Mouse (Mus musculus) cerebellum, adult 2 months (tissue): ENCODE results near the gene Nars2.

Source experiments
- CTCF ChIP-seq: fragments of 200-500 bp; IDR thresholded peaks from 2 replicates; pipeline ENCODE4 v1.5.1; 2011; ENCODE audit warnings: low read depth, mild to moderate bottlenecking, control low read depth, low read length, moderate library complexity, borderline replicate concordance; ENCODE audit not compliant: insufficient read depth
- POLR2A ChIP-seq: fragments of 200-500 bp; IDR thresholded peaks from 2 replicates; pipeline ENCODE4 v1.6.1; 2011; ENCODE audit warnings: low read length, control low read depth, borderline replicate concordance; ENCODE audit not compliant: insufficient read depth

DNA sequence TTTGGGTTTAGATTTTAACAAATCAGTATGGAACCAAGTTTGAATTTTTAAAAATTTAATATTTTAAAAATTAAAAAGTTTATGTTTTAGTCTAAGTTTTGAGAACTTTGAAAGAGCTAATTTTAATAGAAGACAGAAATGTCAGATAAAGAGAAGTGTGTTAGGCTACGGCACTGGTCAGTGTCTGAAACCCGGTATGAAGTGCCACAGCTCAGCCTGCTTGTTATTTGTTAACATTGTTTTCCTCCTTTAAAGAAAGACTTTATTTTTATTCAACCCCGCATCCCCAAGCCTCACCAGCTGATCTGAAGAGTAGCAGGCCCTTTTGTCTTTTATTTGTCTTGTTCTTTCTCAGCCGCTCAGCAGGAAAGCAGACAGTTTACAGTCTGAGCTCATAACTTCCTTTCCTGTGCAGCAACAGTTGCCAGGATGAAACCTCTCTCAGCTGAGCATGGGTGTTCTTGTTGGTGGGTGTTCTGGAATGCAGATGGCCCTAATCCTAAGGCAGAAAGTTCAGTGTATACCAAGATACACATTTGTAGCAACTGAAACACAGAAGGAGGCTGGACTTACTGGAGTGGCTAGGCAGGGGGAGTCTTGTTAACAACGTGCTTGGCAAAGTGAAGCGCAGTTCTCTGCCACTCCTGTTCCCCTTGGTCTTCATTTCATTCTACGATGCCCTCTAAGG is 32.5 kb downstream of the Nars2 start:
- no peak for TF ChIP-seq CTCF
- TF ChIP-seq POLR2A = no peak
